Mouse (Mus musculus) embryonic facial prominence, embryonic 13.5 days (tissue): ENCODE measurements at regions not wholly inside any gene's neighbourhood (a gene's known extent, or its start where the extent isn't known, plus 50 kb on each side); places are given as distances from the start of the nearest gene placed in this dataset.
"Not testable (repeated sequence)": the region's sequence is repeated elsewhere in the genome, so short reads cannot be mapped to it uniquely, and the experiment has no call there.

Source experiments
- ATAC-seq: fragments of 200-750 bp; cut with Nextera tagmentation; 2 replicates; pipeline ENCODE4 v1.8.0; 2017; ENCODE audit warnings: low read depth; ENCODE audit not compliant: insufficient number of reproducible peaks, insufficient read depth, low FRiP score, low TSS enrichment
- H3K27ac ChIP-seq: fragments of 300-500 bp; sonication (generic); 2 replicates; pipeline ENCODE4 v1.5.1; 2015; ENCODE audit warnings: moderate library complexity, mild to moderate bottlenecking, inconsistent platforms
- H3K27me3 ChIP-seq: fragments of 300-500 bp; sonication (generic); 2 replicates; pipeline ENCODE4 v1.6.1; 2015; ENCODE audit warnings: mild to moderate bottlenecking, inconsistent platforms
- H3K36me3 ChIP-seq: fragments of 300-500 bp; sonication (generic); 2 replicates; pipeline ENCODE4 v1.6.1; 2015; ENCODE audit warnings: mild to moderate bottlenecking, inconsistent platforms
- H3K4me1 ChIP-seq: fragments of 300-500 bp; sonication (generic); 2 replicates; pipeline ENCODE4 v1.6.1; 2015; ENCODE audit warnings: inconsistent platforms
- H3K4me2 ChIP-seq: fragments of 300-500 bp; sonication (generic); 2 replicates; pipeline ENCODE4 v1.6.1; 2015; ENCODE audit warnings: moderate library complexity, mild to moderate bottlenecking, inconsistent platforms
- H3K4me3 ChIP-seq: fragments of 300-500 bp; sonication (generic); 2 replicates; pipeline ENCODE4 v1.5.1; 2015; ENCODE audit warnings: mild to moderate bottlenecking, inconsistent platforms
- H3K9ac ChIP-seq: fragments of 300-500 bp; sonication (generic); 2 replicates; pipeline ENCODE4 v1.6.1; 2015; ENCODE audit warnings: mild to moderate bottlenecking, inconsistent platforms
- H3K9me3 ChIP-seq: fragments of 300-500 bp; sonication (generic); 2 replicates; pipeline ENCODE4 v1.6.1; 2016; ENCODE audit warnings: inconsistent platforms
- WGBS: fragments of 180-500 bp; shearing (Covaris S2); methylation state at CpG from one replicate; pipeline ENCODE4 v1.1.7; 2015; ENCODE audit warnings: mixed read lengths; 5-methylcytosine and 5-hydroxymethylcytosine counted together

DNA sequence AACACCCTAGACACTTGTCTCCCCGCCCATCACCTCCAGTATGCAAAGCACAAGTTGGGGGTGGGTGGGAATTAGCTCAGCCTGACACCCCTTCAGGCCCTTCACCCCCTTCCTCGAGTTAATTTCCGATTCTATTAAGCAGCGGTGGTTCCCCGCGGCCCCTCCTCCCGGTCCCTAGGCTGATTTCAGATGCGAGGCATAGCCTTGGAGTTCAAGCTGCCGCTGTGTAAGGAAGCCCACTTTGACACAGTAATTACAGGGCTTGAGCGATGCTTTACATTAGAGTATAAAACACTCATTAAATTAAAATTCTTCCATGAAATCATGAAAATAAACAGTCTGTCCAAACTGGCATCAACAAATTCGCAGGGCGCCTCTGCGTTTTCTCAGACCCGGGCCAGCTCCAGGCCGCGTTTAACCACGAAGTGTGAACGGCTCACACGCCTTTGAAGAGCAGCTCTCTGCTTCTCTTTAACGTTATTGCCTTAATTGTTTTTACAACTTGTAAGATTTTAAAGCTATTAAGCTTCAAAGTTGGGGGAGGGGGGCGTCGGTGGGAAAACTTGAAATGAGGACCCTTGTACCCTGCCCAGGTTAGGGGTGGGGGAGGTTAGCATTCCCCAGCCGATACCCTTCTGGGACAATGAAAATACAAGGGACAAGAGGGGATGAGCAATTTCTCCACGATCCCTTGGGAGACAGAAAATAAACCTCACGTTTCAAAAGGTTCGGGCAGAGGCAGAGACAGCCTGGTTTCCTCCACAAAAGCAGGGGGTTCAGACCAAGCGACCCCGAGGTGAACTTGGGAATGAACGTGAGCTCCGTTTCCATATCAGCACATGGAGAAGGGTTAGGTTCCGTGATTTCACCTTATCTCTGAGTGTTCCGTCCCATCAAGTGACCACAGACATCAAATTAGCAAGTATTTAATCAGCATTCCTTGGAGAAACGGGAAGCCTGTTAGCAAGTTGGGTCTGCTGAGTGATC lies 114.4 kb downstream of the Dicer1 start:
- Histone ChIP-seq H3K9me3 (no peaks in the 10 kb centered on the region), H3K4me3 (no peak overlapping the region), H3K27me3 (peaks cover 15% of the 10 kb centered on the region), H3K36me3 (no peaks in the 10 kb centered on the region), H3K9ac (no peak overlapping the region), H3K4me2 (peak overlapping the region; percentile 27), H3K27ac (no peak overlapping the region), H3K4me1 (peaks cover 49% of the 10 kb centered on the region)
- WGBS: 11% methylated on average over 33 of the region's 33 CpGs
- ATAC-seq: no peak

DNA sequence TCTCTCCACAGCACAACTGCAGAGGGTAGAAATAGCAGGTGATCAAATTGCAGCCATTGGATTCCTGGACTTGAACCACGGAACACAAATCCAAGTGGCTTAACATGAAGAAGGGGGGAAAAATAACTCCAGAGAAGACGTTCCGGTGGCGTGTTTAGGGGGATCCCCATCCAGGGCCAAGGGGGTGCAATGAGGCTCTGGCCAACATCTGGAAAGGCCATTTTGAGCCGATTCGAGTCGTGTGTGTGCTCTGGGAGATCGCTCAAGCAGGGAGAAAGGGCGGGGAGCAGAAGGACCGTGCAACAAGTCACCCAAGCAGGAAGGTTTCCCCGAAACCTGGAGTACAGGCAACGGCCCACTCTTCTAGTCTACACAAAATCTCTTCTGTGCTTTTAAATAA lies 115.3 kb downstream of the Dicer1 start:
- 35% methylated on average over 12 of the region's 12 CpGs for WGBS
- no peak overlapping the region for H3K4me2 ChIP-seq
- H3K9me3 ChIP-seq: no peaks in the 10 kb centered on the region
- no peak overlapping the region for H3K9ac ChIP-seq
- H3K27me3 ChIP-seq: peaks cover 15% of the 10 kb centered on the region
- H3K36me3 ChIP-seq: no peaks in the 10 kb centered on the region
- no peak for ATAC-seq
- no peak overlapping the region for H3K4me3 ChIP-seq
- peaks cover 42% of the 10 kb centered on the region for H3K4me1 ChIP-seq
- no peak overlapping the region for H3K27ac ChIP-seq

DNA sequence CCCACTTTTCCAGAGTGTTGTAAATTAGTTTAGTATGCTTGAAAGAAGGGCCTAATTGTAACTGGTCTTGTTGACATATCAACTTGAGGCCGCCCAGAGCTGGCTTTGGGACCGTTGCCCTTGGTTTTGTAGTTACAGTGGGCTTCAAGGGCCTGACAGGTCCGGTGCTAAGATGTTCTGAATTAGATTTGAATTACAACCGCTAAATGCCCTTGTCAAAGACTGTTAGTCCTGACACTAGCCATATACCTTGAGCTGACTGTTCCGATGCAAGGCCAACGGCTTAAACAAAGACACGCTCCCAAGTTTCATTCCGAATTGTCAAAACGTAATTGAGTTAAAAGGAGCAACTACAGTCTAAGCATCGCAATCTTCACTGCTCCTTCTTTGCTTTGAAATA lies 116.9 kb downstream of the Dicer1 start:
- Histone ChIP-seq H3K27ac (peak overlapping the region; percentile 44; the same call in 1 of the 2 replicates), H3K4me2 (peak overlapping the region; percentile 32), H3K4me1 (peaks cover 42% of the 10 kb centered on the region), H3K9me3 (no peaks in the 10 kb centered on the region), H3K27me3 (peaks cover 15% of the 10 kb centered on the region), H3K36me3 (no peaks in the 10 kb centered on the region), H3K4me3 (no peak overlapping the region), H3K9ac (no peak overlapping the region)
- ATAC-seq: peak; percentile 39; the same call in 1 of the 2 replicates
- WGBS: 28% methylated on average over 10 of the region's 10 CpGs

DNA sequence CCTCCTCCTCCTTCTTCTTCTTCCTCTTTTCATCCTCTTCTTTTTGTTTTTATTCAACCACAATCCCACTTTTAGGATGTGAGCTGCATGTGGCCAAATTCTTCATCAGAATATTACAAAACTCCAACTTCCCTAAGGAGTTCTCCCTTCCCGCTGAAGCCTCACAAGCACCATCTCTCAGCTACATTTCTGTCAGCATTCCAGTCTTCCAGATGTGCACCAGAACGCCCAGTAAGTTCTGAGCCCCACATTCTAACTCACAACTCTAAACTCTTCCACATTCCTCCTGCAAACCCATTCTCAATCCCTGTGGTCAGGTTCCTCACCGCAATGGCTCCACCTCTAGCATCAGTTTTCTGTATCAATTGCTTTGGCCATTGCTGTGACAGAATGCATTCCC lies 121.2 kb downstream of the Dicer1 start:
- Histone ChIP-seq H3K4me2 (no peak overlapping the region), H3K9me3 (no peaks in the 10 kb centered on the region; the same call in 1 of the 2 replicates), H3K4me1 (peaks cover 22% of the 10 kb centered on the region), H3K27ac (no peak overlapping the region), H3K9ac (no peak overlapping the region), H3K36me3 (no peaks in the 10 kb centered on the region), H3K27me3 (peaks cover 9% of the 10 kb centered on the region; the same call in 1 of the 2 replicates), H3K4me3 (no peak overlapping the region)
- ATAC-seq: no peak
- 79% methylated on average over 3 of the region's 3 CpGs for WGBS

DNA sequence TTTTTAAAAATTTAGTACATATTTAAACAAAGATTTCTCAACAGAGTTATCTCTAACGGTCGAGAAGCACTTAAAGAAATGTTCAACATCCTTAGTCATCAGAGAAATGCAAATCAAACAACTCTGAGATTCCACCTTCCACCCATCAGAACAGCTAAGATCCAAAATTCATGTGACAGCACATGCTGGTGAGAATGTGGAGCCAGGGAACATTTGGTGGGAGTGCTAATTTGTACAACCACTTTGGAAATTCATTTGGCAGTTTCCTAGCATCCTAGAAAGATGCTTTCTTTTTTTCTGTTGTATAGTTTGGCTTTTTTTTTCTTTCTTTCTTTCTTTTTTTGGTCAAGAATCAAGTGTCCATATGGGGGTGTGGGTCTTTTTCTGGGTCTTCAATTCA lies 122.3 kb downstream of the Dicer1 start:
- Histone ChIP-seq H3K36me3 (no peaks in the 10 kb centered on the region), H3K4me3 (no peak overlapping the region), H3K27me3 (peaks cover 13% of the 10 kb centered on the region; the same call in 1 of the 2 replicates), H3K9me3 (no peaks in the 10 kb centered on the region; the same call in 1 of the 2 replicates), H3K4me1 (peaks cover 18% of the 10 kb centered on the region), H3K4me2 (no peak overlapping the region), H3K27ac (no peak overlapping the region), H3K9ac (no peak overlapping the region)
- no peak for ATAC-seq
- WGBS: 91% methylated on average over 2 of the region's 2 CpGs

DNA sequence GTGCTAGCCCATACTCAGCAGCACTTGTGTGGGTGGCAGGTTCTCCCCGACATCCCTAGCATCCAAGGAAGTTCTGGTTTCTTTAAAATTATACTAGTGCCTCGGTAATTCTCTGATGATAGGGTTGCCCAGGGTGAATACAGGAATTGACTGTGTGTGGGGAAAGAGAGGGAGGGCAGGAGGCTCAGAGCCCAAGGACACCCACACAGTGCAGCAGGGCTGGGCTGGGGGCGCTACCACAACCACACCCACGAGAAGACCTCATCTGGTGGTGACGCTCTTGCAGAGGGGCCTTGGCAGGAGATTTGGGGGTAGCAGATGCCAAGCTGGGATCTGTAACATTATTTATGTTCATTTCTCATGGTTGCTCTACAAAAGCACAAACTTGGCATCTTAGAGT lies 125.7 kb downstream of the Dicer1 start:
- H3K9ac ChIP-seq: no peak overlapping the region
- H3K36me3 ChIP-seq: no peaks in the 10 kb centered on the region
- no peak overlapping the region for H3K4me3 ChIP-seq
- H3K9me3 ChIP-seq: no peaks in the 10 kb centered on the region; the same call in 1 of the 2 replicates
- no peak overlapping the region for H3K27ac ChIP-seq
- H3K4me2 ChIP-seq: no peak overlapping the region
- H3K4me1 ChIP-seq: peaks cover 13% of the 10 kb centered on the region
- 0 out of 2 replicates have a peak, but pooled peaks have one; percentile 74 for ATAC-seq
- 81% methylated on average over 5 of the region's 5 CpGs for WGBS
- H3K27me3 ChIP-seq: peaks cover 26% of the 10 kb centered on the region; the same call in 1 of the 2 replicates

DNA sequence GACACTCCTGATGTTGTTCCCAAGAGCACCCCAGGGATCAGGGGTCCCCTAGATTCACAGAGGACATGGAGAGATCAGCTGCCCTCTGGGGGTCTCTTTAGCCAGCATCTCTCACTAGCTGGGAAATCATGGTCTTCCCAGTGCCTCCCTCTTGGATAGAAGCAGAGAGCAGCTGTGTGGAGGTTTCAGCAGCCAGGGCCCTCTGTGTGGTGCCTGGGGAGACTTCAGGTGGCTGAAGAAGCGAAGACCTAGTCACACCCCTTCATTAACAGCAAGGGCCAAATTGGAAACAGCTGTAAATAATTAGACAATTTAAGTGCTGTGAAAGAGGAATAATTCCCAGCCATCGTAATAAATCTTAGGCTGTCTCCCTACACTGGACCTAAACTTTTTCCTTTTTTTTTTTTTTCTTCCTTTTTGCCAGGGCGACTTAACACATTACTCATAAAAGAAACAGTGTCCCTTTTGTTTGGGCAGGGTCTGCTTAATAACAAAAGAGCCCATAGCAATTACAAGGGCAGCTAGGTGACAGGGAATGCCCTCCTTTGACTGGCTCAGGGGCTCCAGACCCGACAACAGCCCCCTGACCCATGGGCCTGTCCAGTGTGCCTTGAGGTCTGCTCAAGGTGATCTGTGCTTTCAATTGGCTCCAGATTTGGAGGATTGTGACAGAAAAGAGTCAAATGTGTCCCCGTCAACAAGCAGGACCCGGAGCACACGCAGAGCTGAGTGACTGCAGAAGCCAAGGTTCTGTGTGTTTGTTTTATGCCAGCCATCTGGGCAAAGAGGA lies 127.7 kb downstream of the Dicer1 start:
- peaks cover 26% of the 10 kb centered on the region; the same call in 1 of the 2 replicates for H3K27me3 ChIP-seq
- peaks cover 13% of the 10 kb centered on the region for H3K4me1 ChIP-seq
- no peaks in the 10 kb centered on the region for H3K36me3 ChIP-seq
- no peak for ATAC-seq
- no peak overlapping the region for H3K4me3 ChIP-seq
- 42% methylated on average over 7 of the region's 7 CpGs for WGBS
- no peak overlapping the region for H3K27ac ChIP-seq
- no peak overlapping the region for H3K4me2 ChIP-seq
- H3K9ac ChIP-seq: no peak overlapping the region
- H3K9me3 ChIP-seq: no peaks in the 10 kb centered on the region; the same call in 1 of the 2 replicates

DNA sequence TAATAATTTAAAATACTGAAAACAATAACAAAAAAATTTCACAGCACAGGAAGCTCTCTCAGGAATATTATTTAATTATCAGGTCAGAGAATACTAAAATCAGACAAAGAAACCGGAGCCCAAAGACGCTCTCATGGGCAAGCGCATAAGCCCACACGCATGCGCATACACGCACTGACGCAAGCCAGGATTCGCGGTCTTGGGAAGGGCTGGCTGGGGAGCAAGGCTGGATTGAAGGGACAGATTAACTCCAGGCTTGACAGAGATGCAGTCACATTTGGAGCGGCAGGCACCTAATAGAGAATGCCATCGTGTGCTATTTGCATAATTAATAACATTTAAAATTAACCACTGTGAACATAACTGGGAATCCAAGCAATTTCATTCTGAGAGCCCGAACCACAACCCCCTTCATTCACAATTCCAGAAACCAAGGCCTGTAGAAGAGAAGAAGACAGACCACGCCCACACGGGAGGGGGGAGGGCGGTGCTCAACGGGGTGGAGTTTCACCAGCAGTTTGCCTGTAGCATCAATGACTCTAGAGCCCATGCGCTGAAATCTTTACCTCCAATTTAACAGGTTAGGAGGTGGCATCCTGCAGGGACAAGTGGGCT lies 134.5 kb downstream of the Dicer1 start:
- Histone ChIP-seq H3K4me3 (peak overlapping the region; percentile 18), H3K9me3 (no peaks in the 10 kb centered on the region), H3K36me3 (no peaks in the 10 kb centered on the region), H3K27ac (peak overlapping the region; percentile 55; the same call in 1 of the 2 replicates), H3K27me3 (peaks cover 12% of the 10 kb centered on the region; the same call in 1 of the 2 replicates), H3K4me1 (peaks cover 5% of the 10 kb centered on the region; the same call in 1 of the 2 replicates), H3K4me2 (peak overlapping the region; percentile 56), H3K9ac (peak overlapping the region; percentile 49; the same call in 1 of the 2 replicates)
- peak; percentile 35; the same call in 1 of the 2 replicates for ATAC-seq
- 8% methylated on average over 17 of the region's 17 CpGs for WGBS

DNA sequence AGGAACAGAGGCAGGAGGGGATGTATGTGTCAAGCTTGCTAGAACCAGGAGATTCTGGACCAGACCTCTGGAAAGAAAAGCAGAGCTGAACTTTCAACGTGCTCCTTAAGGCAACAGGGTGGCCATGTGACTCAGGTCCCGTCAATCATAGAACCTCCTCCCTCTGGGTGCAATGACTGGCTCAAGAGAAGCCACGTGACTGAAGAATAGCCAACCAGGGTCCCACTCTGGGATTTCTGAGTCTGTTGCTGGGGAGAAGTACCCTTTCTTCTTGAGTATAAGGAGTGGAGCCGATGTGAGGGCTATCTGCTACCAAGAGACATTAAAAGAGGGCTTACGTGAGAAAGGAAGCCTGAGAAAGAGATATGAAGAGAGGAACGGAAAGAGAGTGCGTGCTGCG lies 137.5 kb downstream of the Dicer1 start:
- 57% methylated on average over 8 of the region's 8 CpGs for WGBS
- no peak overlapping the region for H3K27ac ChIP-seq
- no peak overlapping the region for H3K4me2 ChIP-seq
- ATAC-seq: no peak
- no peaks in the 10 kb centered on the region for H3K36me3 ChIP-seq
- H3K9me3 ChIP-seq: no peaks in the 10 kb centered on the region
- peaks cover 6% of the 10 kb centered on the region; the same call in 1 of the 2 replicates for H3K27me3 ChIP-seq
- H3K4me3 ChIP-seq: no peak overlapping the region
- peaks cover 16% of the 10 kb centered on the region for H3K4me1 ChIP-seq
- H3K9ac ChIP-seq: no peak overlapping the region

DNA sequence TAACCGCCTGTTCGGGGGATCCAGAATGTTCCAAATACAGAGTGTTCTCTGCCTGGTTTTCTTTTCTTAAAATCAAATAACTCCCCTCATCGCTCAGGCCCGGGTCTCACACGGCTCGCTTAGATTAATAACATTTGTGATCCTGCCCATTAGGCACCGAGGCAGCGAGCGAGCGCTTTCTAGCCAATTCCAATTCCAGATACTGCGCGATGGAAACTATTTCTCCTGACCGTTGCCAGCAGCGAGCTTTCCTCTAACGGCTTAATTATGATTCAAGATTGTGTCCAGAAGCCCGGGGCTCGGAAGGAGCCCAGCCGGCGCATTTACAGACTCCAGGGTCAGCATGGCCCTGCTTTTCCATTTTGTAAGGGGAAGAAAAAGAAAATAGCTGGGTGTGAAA lies 136.6 kb upstream of the Gsc start:
- no peaks in the 10 kb centered on the region for H3K9me3 ChIP-seq
- no peak overlapping the region for H3K9ac ChIP-seq
- H3K4me1 ChIP-seq: peaks cover 10% of the 10 kb centered on the region
- peak overlapping the region; percentile 12; the same call in 1 of the 2 replicates for H3K4me2 ChIP-seq
- 0 out of 2 replicates have a peak, but pooled peaks cover 3% of the 10 kb centered on the region for H3K27me3 ChIP-seq
- H3K4me3 ChIP-seq: no peak overlapping the region
- 32% methylated on average over 19 of the region's 19 CpGs for WGBS
- ATAC-seq: 0 out of 2 replicates have a peak, but pooled peaks have one; percentile 30
- peak overlapping the region; percentile 28; the same call in 1 of the 2 replicates for H3K27ac ChIP-seq
- H3K36me3 ChIP-seq: no peaks in the 10 kb centered on the region

DNA sequence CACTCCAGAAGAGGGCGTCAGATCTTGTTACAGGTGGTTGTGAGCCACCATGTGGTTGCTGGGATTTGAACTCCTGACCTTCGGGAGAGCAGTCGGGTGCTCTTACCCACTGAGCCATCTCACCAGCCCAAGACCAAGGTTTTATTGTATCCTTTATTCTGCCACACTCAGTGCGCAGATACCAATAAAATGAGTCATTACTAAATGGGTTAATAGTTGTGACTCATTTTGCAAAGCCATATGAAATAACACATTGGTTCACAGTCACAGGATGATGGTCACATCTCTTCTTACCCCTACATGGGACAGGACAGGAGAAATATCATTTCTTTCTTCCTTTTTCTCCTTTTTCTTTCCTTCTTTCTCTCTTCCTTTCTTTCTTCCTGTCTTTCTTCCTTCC lies 135.8 kb upstream of the Gsc start:
- not testable (repeated sequence) for H3K27ac ChIP-seq, H3K9me3 ChIP-seq, ATAC-seq, H3K9ac ChIP-seq, H3K4me2 ChIP-seq, H3K36me3 ChIP-seq, H3K27me3 ChIP-seq, H3K4me3 ChIP-seq
- peaks cover 10% of the 10 kb centered on the region for H3K4me1 ChIP-seq
- 88% methylated on average over 4 of the region's 4 CpGs for WGBS
